Mouse (Mus musculus) R1 (cell line): ENCODE results near the gene Hspa4.
"Not testable (repeated sequence)": the region's sequence is repeated elsewhere in the genome, so short reads cannot be mapped to it uniquely, and the experiment has no call there.

Experiments used
- DNase-seq: peaks from one replicate; pipeline ENCODE4 v3.0.0-alpha.2; 2018; ENCODE audit warnings: low read depth, low spot score

The Hspa4 gene

GRCm38 (mm10) chr11:53307558-53308065 lies 7.4 kb upstream of the Hspa4 start:
- peak; percentile 46 for DNase-seq

- DNase-seq = no peak
Measured at GRCm38 (mm10) chr11:53306965-53307364, 6.7 kb upstream of the Hspa4 start.

GRCm38 (mm10) chr11:53304044-53304840 lies 4.0 kb upstream of the Hspa4 start:
- DNase-seq = peak; percentile 78

- no peak for DNase-seq
Measured at GRCm38 (mm10) chr11:53301167-53301515, 884 bp upstream of the Hspa4 start.

GRCm38 (mm10) chr11:53299551-53300329 lies 517 bp downstream of the Hspa4 start:
- DNase-seq = peak; percentile 67

GRCm38 (mm10) chr11:53297947-53298860 lies 2.1 kb downstream of the Hspa4 start:
- no peak for DNase-seq

GRCm38 (mm10) chr11:53296880-53297279 lies 3.4 kb downstream of the Hspa4 start:
- DNase-seq = no peak

- no peak for DNase-seq
Measured at GRCm38 (mm10) chr11:53294441-53294840, 5.8 kb downstream of the Hspa4 start.

GRCm38 (mm10) chr11:53290871-53291270 lies 9.4 kb downstream of the Hspa4 start:
- peak; percentile 79 for DNase-seq

- DNase-seq = not testable (repeated sequence)
Measured at GRCm38 (mm10) chr11:53290187-53290586, 10.1 kb downstream of the Hspa4 start.

- DNase-seq = no peak
Measured at GRCm38 (mm10) chr11:53285885-53286284, 14.4 kb downstream of the Hspa4 start.

- DNase-seq = no peak
Measured at GRCm38 (mm10) chr11:53278411-53278810, 21.8 kb downstream of the Hspa4 start.

GRCm38 (mm10) chr11:53275358-53275757 lies 24.9 kb downstream of the Hspa4 start:
- no peak for DNase-seq

GRCm38 (mm10) chr11:53273313-53273712 lies 26.9 kb downstream of the Hspa4 start:
- DNase-seq = no peak

- no peak for DNase-seq
Measured at GRCm38 (mm10) chr11:53269596-53269995, 30.7 kb downstream of the Hspa4 start.

- DNase-seq = peak; percentile 76
Measured at GRCm38 (mm10) chr11:53260556-53260955, 39.7 kb downstream of the Hspa4 start.

- DNase-seq = peak; percentile 65
Measured at GRCm38 (mm10) chr11:53260056-53260455, 40.2 kb downstream of the Hspa4 start.

- no peak for DNase-seq
Measured at GRCm38 (mm10) chr11:53259047-53259632, 41.1 kb downstream of the Hspa4 start.

GRCm38 (mm10) chr11:53256914-53257313 lies 43.3 kb downstream of the Hspa4 start:
- no peak for DNase-seq

GRCm38 (mm10) chr11:53254926-53255325 lies 45.3 kb downstream of the Hspa4 start:
- peak; percentile 84 for DNase-seq

GRCm38 (mm10) chr11:53254428-53254827 lies 45.8 kb downstream of the Hspa4 start:
- DNase-seq = peak; percentile 73
